ENCODE assay signal across 8 mouse cellular contexts in genomic region chr19:55877404-55877915, GRCm38 (mm10).
A peak's percentile ranks its signal among the peaks of the same experiment; 100 is the strongest.
DNase-seq lines count a peak whose midpoint lies in the region; ATAC-seq lines count a peak whose summit lies in the region.

No protein-coding gene starts in this region.

- no peak overlapping the region for H3K9ac ChIP-seq in forebrain, embryonic 14.5 days (ENCODE audit: low read length)
- no peak overlapping the region for H3K9ac ChIP-seq in hindbrain, embryonic 12.5 days

- no peak overlapping the region for H3K4me2 ChIP-seq in forebrain, embryonic 14.5 days (ENCODE audit: low read length)
- H3K4me2 ChIP-seq in hindbrain, embryonic 12.5 days (replicated peaks) = no peak overlapping the region

- 5% methylated on average over 7 of the region's 7 CpGs for WGBS in forebrain, embryonic 14.5 days
- 14% methylated on average over 7 of the region's 7 CpGs for WGBS in hindbrain, embryonic 12.5 days

- peak; percentile 64 for DNase-seq in NIH3T3 (ENCODE audit: low read depth)
- DNase-seq in c-Kit-positive CD71-negative TER-119-negative erythroid progenitor cells, embryonic 14.5 days (ENCODE audit: low read depth) = peak; percentile 44
- DNase-seq in forebrain, embryonic 14.5 days (ENCODE audit: low spot score) = peak; percentile 78
- DNase-seq in layer of hippocampus, postnatal 36 days = peak; percentile 36 to 47
- DNase-seq in lung, postnatal 36 days = peak; percentile 81
- peak; percentile 43 to 70 for DNase-seq in right cerebral cortex, postnatal 10 days (ENCODE audit: low spot score in 2 of 2)
- DNase-seq in yolk sac, embryonic 10.5 days (ENCODE audit: low spot score) = peak; percentile 34

- H3K9me3 ChIP-seq in forebrain, embryonic 14.5 days (replicated peaks; ENCODE audit: control insufficient read depth, low read length) = no peaks in the 10 kb centered on the region; the same call in 1 of the 2 replicates
- H3K9me3 ChIP-seq in hindbrain, embryonic 12.5 days (replicated peaks) = no peaks in the 10 kb centered on the region

- peaks cover 19% of the 10 kb centered on the region for H3K4me1 ChIP-seq in forebrain, embryonic 14.5 days (ENCODE audit: control insufficient read depth, insufficient read depth, low read length)
- peaks cover 20% of the 10 kb centered on the region for H3K4me1 ChIP-seq in hindbrain, embryonic 12.5 days

- H3K4me3 ChIP-seq in forebrain, embryonic 14.5 days (ENCODE audit: low read depth, low read length) = no peak overlapping the region
- no peak overlapping the region for H3K4me3 ChIP-seq in hindbrain, embryonic 12.5 days

- no peaks in the 10 kb centered on the region for H3K36me3 ChIP-seq in forebrain, embryonic 14.5 days (ENCODE audit: control insufficient read depth, insufficient read depth, low read length)
- H3K36me3 ChIP-seq in hindbrain, embryonic 12.5 days = no peaks in the 10 kb centered on the region

- peak; percentile 73 for ATAC-seq in forebrain, embryonic 14.5 days
- ATAC-seq in hindbrain, embryonic 12.5 days (ENCODE audit: low FRiP score) = peak; percentile 92

- no peak overlapping the region for H3K27ac ChIP-seq in forebrain, embryonic 14.5 days (ENCODE audit: low read depth, low read length)
- H3K27ac ChIP-seq in hindbrain, embryonic 12.5 days = no peak overlapping the region

- H3K27me3 ChIP-seq in forebrain, embryonic 14.5 days (replicated peaks; ENCODE audit: control insufficient read depth, insufficient read depth, low read length) = no peaks in the 10 kb centered on the region
- H3K27me3 ChIP-seq in hindbrain, embryonic 12.5 days = peaks cover 3% of the 10 kb centered on the region; the same call in 1 of the 2 replicates
